Mouse (Mus musculus) hindbrain, embryonic 16.5 days (tissue): ENCODE measurements around the gene Ppdpf. TPM values are rescaled to one million over a fixed set of nuclear protein-coding genes. Genes with fewer than 3 reads are reported as not detected.
"Not testable (repeated sequence)": the region's sequence is repeated elsewhere in the genome, so short reads cannot be mapped to it uniquely, and the experiment has no call there.

Experiments
- ATAC-seq: fragments of 200-750 bp; cut with Nextera tagmentation; 2 replicates; pipeline ENCODE4 v1.8.0; 2017; ENCODE audit warnings: moderate TSS enrichment, moderate library complexity
- H3K27ac ChIP-seq: fragments of 300-500 bp; sonication (generic); 2 replicates; pipeline ENCODE4 v1.5.1; 2014; ENCODE audit warnings: low read depth, mild to moderate bottlenecking, control low read depth, low read length, moderate library complexity
- H3K27me3 ChIP-seq: fragments of 300-500 bp; sonication (generic); replicated peaks from 2 replicates; pipeline ENCODE4 v1.6.1; 2014; ENCODE audit warnings: low read length; ENCODE audit not compliant: control insufficient read depth, insufficient read depth
- H3K36me3 ChIP-seq: fragments of 300-500 bp; sonication (generic); 2 replicates; pipeline ENCODE4 v1.6.1; 2014; ENCODE audit warnings: mild to moderate bottlenecking, low read length, moderate library complexity, mixed read lengths; ENCODE audit not compliant: control insufficient read depth, insufficient read depth
- H3K4me1 ChIP-seq: fragments of 300-500 bp; sonication (generic); 2 replicates; pipeline ENCODE4 v1.6.1; 2014; ENCODE audit warnings: low read depth, low read length; ENCODE audit not compliant: control insufficient read depth, insufficient read depth
- H3K4me2 ChIP-seq: fragments of 300-500 bp; sonication (generic); 2 replicates; pipeline ENCODE4 v1.6.1; 2014; ENCODE audit warnings: mild to moderate bottlenecking, low read length, control low read depth, moderate library complexity
- H3K4me3 ChIP-seq: fragments of 300-500 bp; sonication (generic); 2 replicates; pipeline ENCODE4 v1.5.1; 2014; ENCODE audit warnings: mild to moderate bottlenecking, low read length, control low read depth, moderate library complexity
- H3K9ac ChIP-seq: fragments of 300-500 bp; sonication (generic); 2 replicates; pipeline ENCODE4 v1.6.1; 2014; ENCODE audit warnings: low read depth, mild to moderate bottlenecking, control low read depth, low read length, moderate library complexity
- H3K9me3 ChIP-seq: fragments of 300-500 bp; sonication (generic); 2 replicates; pipeline ENCODE4 v1.6.1; 2014; ENCODE audit warnings: mild to moderate bottlenecking, low read length, moderate library complexity; ENCODE audit not compliant: control insufficient read depth
- WGBS: fragments of 180-500 bp; shearing (Covaris S2); extraction: QIAGEN DNeasy Blood & Tissue Kit; methylation state at CpG from one replicate; pipeline ENCODE4 v1.1.7; 2014; 5-methylcytosine and 5-hydroxymethylcytosine counted together
- polyA plus RNA-seq: library from polyadenylated mRNA; unstranded; fragments of >200 nt; fragmentation: Nextera tagmentation; extraction: Ambion mirVana; gene quantifications from 2 replicates; pipeline ENCODE4 v1.2.1, GENCODE M21; 2015

Ppdpf gene
- polyA plus RNA-seq, 1 experiment from 2014 or later: 389 TPM

- H3K27ac ChIP-seq: no peak overlapping the region
- H3K36me3 ChIP-seq: no peaks in the 10 kb centered on the region
- WGBS: 84% methylated on average over 6 of the region's 6 CpGs
- no peaks in the 10 kb centered on the region for H3K4me1 ChIP-seq
- no peak overlapping the region for H3K4me2 ChIP-seq
- no peak overlapping the region for H3K4me3 ChIP-seq
- no peak overlapping the region for H3K9ac ChIP-seq
- H3K27me3 ChIP-seq: 0 out of 2 replicates have a peak, but pooled peaks cover 3% of the 10 kb centered on the region
- no peak for ATAC-seq
- no peaks in the 10 kb centered on the region for H3K9me3 ChIP-seq
These were observed 6.1 kb upstream of the Ppdpf start for GRCm38 (mm10) chr2:181180898-181181297.

- WGBS: 2% methylated on average over 14 of the region's 14 CpGs
- Histone ChIP-seq H3K27me3 (no peaks in the 10 kb centered on the region), H3K9me3 (no peaks in the 10 kb centered on the region), H3K4me2 (peak overlapping the region; percentile 72), H3K27ac (peak overlapping the region; percentile 96), H3K9ac (peak overlapping the region; percentile 94), H3K36me3 (peaks cover 6% of the 10 kb centered on the region; the same call in 1 of the 2 replicates), H3K4me3 (peak overlapping the region; percentile 71), H3K4me1 (peaks cover 8% of the 10 kb centered on the region)
- peak; percentile 82 for ATAC-seq
These were observed 412 bp upstream of the Ppdpf start for GRCm38 (mm10) chr2:181186635-181187034.

GRCm38 (mm10) chr2:181188681-181189080 lies 1.6 kb downstream of the Ppdpf start:
- Histone ChIP-seq H3K9me3 (no peaks in the 10 kb centered on the region), H3K4me1 (peaks cover 8% of the 10 kb centered on the region), H3K9ac (peak overlapping the region; percentile 35; the same call in 1 of the 2 replicates), H3K4me2 (peak overlapping the region; percentile 72), H3K4me3 (peak overlapping the region; percentile 15), H3K36me3 (peaks cover 6% of the 10 kb centered on the region; the same call in 1 of the 2 replicates), H3K27me3 (no peaks in the 10 kb centered on the region), H3K27ac (0 out of 2 replicates have a peak overlapping the region, but pooled peaks have one; percentile 34)
- ATAC-seq: no peak
- 84% methylated on average over 2 of the region's 2 CpGs for WGBS

- H3K27ac ChIP-seq: no peak overlapping the region
- no peaks in the 10 kb centered on the region for H3K27me3 ChIP-seq
- WGBS: 91% methylated on average over 1 of the region's 1 CpGs
- H3K9ac ChIP-seq: no peak overlapping the region
- H3K4me1 ChIP-seq: peaks cover 8% of the 10 kb centered on the region
- no peak for ATAC-seq
- H3K36me3 ChIP-seq: peaks cover 6% of the 10 kb centered on the region; the same call in 1 of the 2 replicates
- no peak overlapping the region for H3K4me2 ChIP-seq
- H3K9me3 ChIP-seq: no peaks in the 10 kb centered on the region
- no peak overlapping the region for H3K4me3 ChIP-seq
These were observed 2.3 kb downstream of the Ppdpf start for GRCm38 (mm10) chr2:181189321-181189720.

- 75% methylated on average over 3 of the region's 4 CpGs for whole genome bisulfite sequencing
- not testable (repeated sequence) for H3K36me3 ChIP-seq, H3K27me3 ChIP-seq, H3K4me2 ChIP-seq, H3K9ac ChIP-seq, H3K4me1 ChIP-seq, H3K4me3 ChIP-seq, ATAC-seq, H3K27ac ChIP-seq, H3K9me3 ChIP-seq
These were observed 4.3 kb downstream of the Ppdpf start for GRCm38 (mm10) chr2:181191385-181191784.

- no peak overlapping the region for H3K9ac ChIP-seq
- H3K36me3 ChIP-seq: peaks cover 6% of the 10 kb centered on the region; the same call in 1 of the 2 replicates
- no peak overlapping the region for H3K4me2 ChIP-seq
- H3K9me3 ChIP-seq: no peaks in the 10 kb centered on the region
- 53% methylated on average over 4 of the region's 4 CpGs for WGBS
- no peak overlapping the region for H3K27ac ChIP-seq
- no peak for ATAC-seq
- H3K4me3 ChIP-seq: no peak overlapping the region
- H3K4me1 ChIP-seq: peaks cover 8% of the 10 kb centered on the region
- H3K27me3 ChIP-seq: no peaks in the 10 kb centered on the region
These were observed 4.9 kb downstream of the Ppdpf start for GRCm38 (mm10) chr2:181191936-181192335.

GRCm38 (mm10) chr2:181193044-181193443 lies 6.0 kb downstream of the Ppdpf start:
- ATAC-seq: no peak
- no peaks in the 10 kb centered on the region for H3K9me3 ChIP-seq
- H3K36me3 ChIP-seq: peaks cover 6% of the 10 kb centered on the region; the same call in 1 of the 2 replicates
- no peak overlapping the region for H3K4me3 ChIP-seq
- no peak overlapping the region for H3K27ac ChIP-seq
- H3K4me1 ChIP-seq: peaks cover 8% of the 10 kb centered on the region
- H3K27me3 ChIP-seq: no peaks in the 10 kb centered on the region
- no peak overlapping the region for H3K4me2 ChIP-seq
- WGBS: 75% methylated on average over 3 of the region's 3 CpGs
- no peak overlapping the region for H3K9ac ChIP-seq

- WGBS: 86% methylated on average over 4 of the region's 4 CpGs
- Histone ChIP-seq H3K4me2 (no peak overlapping the region), H3K4me1 (no peaks in the 10 kb centered on the region), H3K27me3 (no peaks in the 10 kb centered on the region), H3K36me3 (no peaks in the 10 kb centered on the region), H3K27ac (no peak overlapping the region), H3K9ac (no peak overlapping the region), H3K4me3 (no peak overlapping the region), H3K9me3 (no peaks in the 10 kb centered on the region)
- ATAC-seq: no peak
These were observed 9.7 kb downstream of the Ppdpf start for GRCm38 (mm10) chr2:181196628-181197300.

GRCm38 (mm10) chr2:181201606-181202005 lies 14.6 kb downstream of the Ppdpf start:
- Histone ChIP-seq H3K9ac (no peak overlapping the region), H3K27ac (no peak overlapping the region), H3K27me3 (no peaks in the 10 kb centered on the region), H3K4me3 (no peak overlapping the region), H3K9me3 (no peaks in the 10 kb centered on the region), H3K4me1 (no peaks in the 10 kb centered on the region), H3K36me3 (no peaks in the 10 kb centered on the region), H3K4me2 (no peak overlapping the region)
- ATAC-seq: no peak
- 80% methylated on average over 3 of the region's 3 CpGs for WGBS
